Mouse (Mus musculus) heart, embryonic 10.5 days (tissue): ENCODE measurements at regions not wholly inside any gene's neighbourhood (a gene's known extent, or its start where the extent isn't known, plus 50 kb on each side); places are given as distances from the start of the nearest gene placed in this dataset.

Source experiments
- DNase-seq: peaks from one replicate; pipeline ENCODE4 v3.0.0-alpha.2; 2017; ENCODE audit warnings: low spot score
- H3K27ac ChIP-seq: fragments of 300-500 bp; sonication (generic); 2 replicates; pipeline ENCODE4 v1.5.1; 2016; ENCODE audit warnings: mild to moderate bottlenecking
- H3K27me3 ChIP-seq: fragments of 300-500 bp; sonication (generic); 2 replicates; pipeline ENCODE4 v1.6.1; 2016; ENCODE audit warnings: mild to moderate bottlenecking; ENCODE audit not compliant: poor library complexity, insufficient read depth, severe bottlenecking
- H3K36me3 ChIP-seq: fragments of 300-500 bp; sonication (generic); 2 replicates; pipeline ENCODE4 v1.6.1; 2016; ENCODE audit warnings: mild to moderate bottlenecking, moderate library complexity
- H3K4me1 ChIP-seq: fragments of 300-500 bp; sonication (generic); 2 replicates; pipeline ENCODE4 v1.6.1; 2016; ENCODE audit warnings: mild to moderate bottlenecking
- H3K4me3 ChIP-seq: fragments of 300-500 bp; sonication (generic); 2 replicates; pipeline ENCODE4 v1.5.1; 2016; ENCODE audit warnings: mild to moderate bottlenecking, moderate library complexity
- H3K9me3 ChIP-seq: fragments of 300-500 bp; sonication (generic); 2 replicates; pipeline ENCODE4 v1.6.1; 2016; ENCODE audit warnings: mild to moderate bottlenecking, moderate library complexity
- WGBS: fragments of 180-500 bp; shearing (Covaris S2); methylation state at CpG from one replicate; pipeline ENCODE4 v1.1.7; 2016; 5-methylcytosine and 5-hydroxymethylcytosine counted together

GRCm38 (mm10) chr1:33395733-33396132 lies 273.9 kb downstream of the Prim2 start:
- no peaks in the 10 kb centered on the region for H3K27me3 ChIP-seq
- H3K4me1 ChIP-seq: no peaks in the 10 kb centered on the region
- H3K4me3 ChIP-seq: no peak overlapping the region
- 85% methylated on average over 10 of the region's 10 CpGs for WGBS
- no peaks in the 10 kb centered on the region for H3K36me3 ChIP-seq
- H3K27ac ChIP-seq: no peak overlapping the region
- no peak for DNase-seq
- no peaks in the 10 kb centered on the region for H3K9me3 ChIP-seq

GRCm38 (mm10) chr1:33394989-33395594 lies 274.5 kb downstream of the Prim2 start:
- Histone ChIP-seq H3K36me3 (no peaks in the 10 kb centered on the region), H3K4me3 (no peak overlapping the region)

GRCm38 (mm10) chr1:33370796-33371195 lies 298.8 kb downstream of the Prim2 start:
- Histone ChIP-seq H3K27me3 (no peaks in the 10 kb centered on the region), H3K4me1 (no peaks in the 10 kb centered on the region), H3K9me3 (no peaks in the 10 kb centered on the region), H3K27ac (no peak overlapping the region), H3K36me3 (no peaks in the 10 kb centered on the region), H3K4me3 (no peak overlapping the region)
- WGBS: 67% methylated on average over 7 of the region's 7 CpGs
- no peak for DNase-seq

More at GRCm38 (mm10) chr1:33394989-33395594, 274.5 kb downstream of the Prim2 start:
- WGBS: 83% methylated on average over 5 of the region's 5 CpGs
- Histone ChIP-seq H3K9me3 (no peaks in the 10 kb centered on the region), H3K27me3 (no peaks in the 10 kb centered on the region), H3K4me1 (no peaks in the 10 kb centered on the region), H3K27ac (no peak overlapping the region)
- DNase-seq: no peak

GRCm38 (mm10) chr1:33362688-33363426 lies 306.7 kb downstream of the Prim2 start:
- WGBS: 34% methylated on average over 13 of the region's 13 CpGs
- Histone ChIP-seq H3K27me3 (no peaks in the 10 kb centered on the region), H3K27ac (no peak overlapping the region), H3K36me3 (no peaks in the 10 kb centered on the region), H3K4me1 (no peaks in the 10 kb centered on the region; the same call in 1 of the 2 replicates), H3K9me3 (no peaks in the 10 kb centered on the region), H3K4me3 (no peak overlapping the region)
- no peak for DNase-seq

GRCm38 (mm10) chr1:33334061-33334460 lies 335.5 kb downstream of the Prim2 start:
- peaks cover 3% of the 10 kb centered on the region; the same call in 1 of the 2 replicates for H3K4me1 ChIP-seq
- no peaks in the 10 kb centered on the region for H3K36me3 ChIP-seq
- H3K4me3 ChIP-seq: no peak overlapping the region
- no peaks in the 10 kb centered on the region for H3K27me3 ChIP-seq
- peak; percentile 83 for DNase-seq
- H3K9me3 ChIP-seq: no peaks in the 10 kb centered on the region
- WGBS: 24% methylated on average over 3 of the region's 3 CpGs
- no peak overlapping the region for H3K27ac ChIP-seq
